Mouse (Mus musculus): ENCODE data around the gene Cdh24. TPM values are rescaled to one million over a fixed set of nuclear protein-coding genes. Genes with fewer than 3 reads are reported as not detected.

The Cdh24 gene
- polyA plus RNA-seq, 1 experiment: 15.1 TPM

DNA sequence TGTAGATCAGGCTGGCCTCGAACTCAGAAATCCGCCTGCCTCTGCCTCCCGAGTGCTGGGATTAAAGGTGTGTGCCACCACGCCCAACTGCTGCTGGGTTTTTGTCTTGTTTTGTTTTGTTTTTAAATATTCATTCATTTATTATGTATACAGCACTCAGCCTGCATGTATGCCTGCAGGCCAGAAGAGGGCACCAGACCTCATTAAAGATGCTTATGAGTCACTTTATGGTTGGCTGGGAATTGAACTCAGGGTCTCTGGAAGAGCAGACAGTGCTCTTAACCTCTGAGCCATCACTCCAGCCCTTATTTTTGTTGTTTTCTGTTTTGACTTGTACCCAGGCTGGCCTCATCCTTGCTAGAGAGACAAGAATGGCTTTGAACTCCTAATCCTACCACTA, 31.2 kb downstream of the Cdh24 start:
- no peak for DNase-seq (ENCODE audit: extremely low spot score in 1 of 2, low spot score in 1 of 2)

DNA sequence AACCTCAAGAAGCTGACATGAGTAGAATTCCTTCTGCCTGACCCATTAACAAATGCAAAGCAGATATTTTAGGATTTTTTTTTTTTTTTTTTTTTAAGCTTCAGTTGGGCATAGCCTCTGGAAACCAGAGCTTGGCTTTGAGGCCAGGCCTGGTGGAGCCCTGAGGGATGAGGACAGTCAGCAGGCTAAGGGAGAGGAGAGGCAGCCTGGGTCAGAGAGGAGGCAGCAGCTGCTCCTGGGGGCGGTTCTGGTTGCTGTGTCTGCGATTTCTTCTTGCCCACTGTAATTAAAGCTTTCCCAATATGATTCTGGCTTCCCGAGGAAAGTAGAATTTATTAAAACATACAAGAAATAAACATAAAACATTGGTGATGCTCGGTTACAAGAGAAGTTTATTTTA, 31.9 kb downstream of the Cdh24 start:
- no peak for DNase-seq (ENCODE audit: extremely low spot score in 1 of 2, low spot score in 1 of 2)

DNA sequence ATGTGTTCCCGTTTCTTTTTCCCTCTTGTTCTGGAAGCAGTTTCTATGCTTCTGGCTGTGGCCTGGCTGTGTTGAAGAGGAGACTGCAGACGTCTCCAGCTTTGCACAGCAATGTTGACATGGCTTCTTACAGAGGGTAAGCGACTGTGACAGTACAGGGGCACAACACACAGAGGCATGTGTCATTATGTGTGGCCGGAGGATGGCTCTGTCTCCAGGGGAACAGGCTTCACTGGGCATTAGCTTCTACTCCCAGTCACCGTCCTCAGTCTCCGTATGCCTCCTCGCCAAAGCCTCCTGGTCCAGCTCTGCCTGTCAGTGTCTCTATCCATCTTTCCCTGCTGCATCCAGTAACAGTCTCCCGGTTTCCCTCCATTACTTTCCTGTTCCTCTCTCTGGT, 33.9 kb downstream of the Cdh24 start:
- no peak for DNase-seq (ENCODE audit: extremely low spot score in 1 of 2, low spot score in 1 of 2)

DNA sequence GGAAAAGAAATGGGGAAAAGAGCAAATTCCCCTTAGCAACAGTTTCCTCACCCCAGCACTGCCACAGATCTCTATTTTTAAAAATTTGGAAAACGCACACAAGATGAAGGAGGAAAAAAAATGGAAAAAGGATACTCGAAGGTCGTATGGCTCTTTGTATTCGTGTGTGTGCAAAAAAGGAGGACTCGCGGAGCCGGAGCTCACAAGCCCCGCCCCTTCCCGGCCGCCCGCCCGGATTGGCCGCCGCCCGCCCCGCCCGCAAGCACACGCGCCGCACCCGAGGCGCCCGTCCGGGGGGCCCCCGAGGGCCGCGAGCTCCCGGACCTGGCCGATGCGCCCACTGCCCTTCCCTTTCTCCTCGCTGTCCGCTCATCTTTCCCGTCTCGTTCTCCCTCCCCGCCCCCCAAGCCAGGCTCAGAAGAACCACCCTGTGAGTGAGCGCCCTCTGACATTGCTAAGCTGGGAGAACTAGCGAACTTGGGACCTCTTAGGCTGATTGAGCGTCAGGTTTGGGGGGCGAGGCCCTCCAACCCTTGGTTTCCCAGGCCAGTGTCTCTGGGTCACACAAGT, 35.3 kb downstream of the Cdh24 start, which contains the start of gene 4931414P19Rik:
TSS of gene 4931414P19Rik (minus strand) at position 242 of the 570 bp plus-strand sequence.
- peak in 1 of 2 experiments; percentile 74 for DNase-seq (ENCODE audit: extremely low spot score in 1 of 2, low spot score in 1 of 2)

DNA sequence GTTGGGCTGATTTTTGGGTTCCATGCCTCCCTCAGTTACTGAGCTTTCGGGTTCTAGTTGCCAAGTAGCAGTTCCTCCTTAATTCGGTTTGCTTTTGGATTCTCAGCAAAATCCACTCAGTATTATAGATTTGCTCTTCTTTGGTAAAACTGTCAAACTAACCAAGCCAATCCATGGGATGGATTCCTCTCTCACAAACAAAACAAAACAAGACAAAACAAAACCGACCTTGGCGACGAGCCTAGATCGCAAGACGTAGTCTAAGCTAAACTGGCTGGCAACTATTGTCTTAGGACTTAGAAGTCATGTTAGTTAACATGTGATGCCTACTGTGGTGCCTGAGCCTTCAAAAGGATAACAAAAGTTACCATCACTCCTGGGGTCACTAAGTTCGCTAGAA, 37.5 kb downstream of the Cdh24 start:
- DNase-seq (ENCODE audit: extremely low spot score in 1 of 2, low spot score in 1 of 2): no peak

DNA sequence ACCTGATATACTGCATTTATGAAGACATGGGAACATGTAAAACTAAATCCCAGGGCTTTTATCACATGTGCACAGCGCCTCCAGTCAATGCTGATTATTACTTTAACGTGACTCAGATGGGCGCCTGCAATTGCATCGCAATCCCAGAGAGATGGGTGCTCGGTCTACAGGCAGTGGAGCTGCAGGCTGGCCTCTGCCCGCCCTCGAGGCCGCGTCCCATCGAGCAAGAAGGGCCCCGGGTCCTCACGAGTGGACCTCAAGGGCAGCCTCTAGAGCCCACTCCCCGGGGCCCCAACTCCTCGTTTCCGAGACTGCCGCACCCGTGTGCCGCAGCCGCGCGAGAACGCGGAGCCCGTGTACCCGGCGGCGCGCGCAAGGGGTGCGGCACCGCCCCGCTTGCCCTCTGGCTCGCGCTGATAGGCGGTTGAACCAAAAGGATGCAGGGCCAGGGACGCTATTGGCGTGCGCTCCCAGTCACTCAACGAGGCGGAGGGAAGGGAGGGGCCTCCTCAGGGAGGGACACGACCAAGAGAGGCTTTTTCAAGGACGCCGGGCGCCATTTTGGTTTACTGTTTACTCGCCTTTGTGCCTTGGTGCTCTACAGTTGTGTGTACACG, 38.0 kb downstream of the Cdh24 start:
- DNase-seq (ENCODE audit: extremely low spot score in 1 of 2, low spot score in 1 of 2): peak; percentile 92 to 97

DNA sequence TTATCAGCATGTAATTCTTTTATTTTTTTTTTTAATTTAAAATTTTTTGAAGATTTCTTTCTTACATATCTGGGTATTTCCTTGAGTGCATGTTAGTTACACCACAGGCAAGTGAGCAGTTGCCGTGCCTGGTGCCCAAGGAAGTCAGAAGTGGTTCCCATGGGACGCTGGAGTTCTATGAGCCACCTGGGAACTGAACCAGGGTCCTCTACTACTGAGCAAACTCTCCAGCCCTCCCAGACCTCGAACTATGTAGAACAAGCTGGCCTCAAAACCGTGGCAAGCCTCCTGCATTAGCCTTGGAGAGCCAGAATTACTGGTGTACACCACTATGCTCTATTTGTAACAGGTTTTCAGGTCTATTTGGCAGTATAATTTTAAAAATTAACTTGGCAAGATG, 38.6 kb downstream of the Cdh24 start:
- no peak for DNase-seq (ENCODE audit: extremely low spot score in 1 of 2, low spot score in 1 of 2)

DNA sequence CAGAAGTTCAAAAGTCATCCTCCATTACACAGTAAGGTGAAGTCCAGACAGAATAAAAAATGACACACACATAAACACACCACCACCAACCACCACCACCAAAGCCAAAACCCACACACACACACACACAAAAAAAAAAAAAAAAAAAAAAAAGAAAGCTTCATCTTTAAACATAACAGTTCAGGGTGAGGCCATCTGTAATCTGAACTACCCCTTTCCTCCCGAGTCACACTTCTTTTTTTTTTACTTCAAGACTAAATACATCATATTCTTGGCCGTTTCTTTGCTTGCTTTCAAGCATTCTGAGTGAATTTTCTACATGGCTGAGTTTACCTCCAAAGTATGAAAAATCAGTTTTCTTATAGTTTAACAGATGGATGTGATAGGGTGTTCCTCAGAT, 39.6 kb downstream of the Cdh24 start:
- no peak for DNase-seq (ENCODE audit: extremely low spot score in 1 of 2, low spot score in 1 of 2)

DNA sequence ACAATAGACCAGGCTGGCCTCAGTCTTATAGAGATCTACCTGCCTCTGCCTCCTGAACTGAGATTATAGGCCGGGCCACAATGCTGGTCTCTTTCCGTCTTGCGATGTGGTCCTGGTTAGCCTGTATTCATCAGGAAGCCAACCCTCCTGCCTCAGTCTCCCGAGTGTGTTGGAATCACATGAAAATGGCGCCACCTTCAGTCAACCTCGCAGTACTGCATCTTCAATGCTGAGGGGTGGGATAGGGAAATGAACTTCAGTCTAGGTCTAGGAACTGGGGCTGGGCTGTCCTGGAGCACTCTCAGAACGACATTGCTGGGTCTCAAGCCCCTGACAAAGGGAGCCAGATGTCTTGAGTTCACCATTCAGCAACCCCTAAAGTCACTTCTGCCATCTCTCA, 44.1 kb downstream of the Cdh24 start:
- no peak for DNase-seq (ENCODE audit: extremely low spot score in 1 of 2, low spot score in 1 of 2)

DNA sequence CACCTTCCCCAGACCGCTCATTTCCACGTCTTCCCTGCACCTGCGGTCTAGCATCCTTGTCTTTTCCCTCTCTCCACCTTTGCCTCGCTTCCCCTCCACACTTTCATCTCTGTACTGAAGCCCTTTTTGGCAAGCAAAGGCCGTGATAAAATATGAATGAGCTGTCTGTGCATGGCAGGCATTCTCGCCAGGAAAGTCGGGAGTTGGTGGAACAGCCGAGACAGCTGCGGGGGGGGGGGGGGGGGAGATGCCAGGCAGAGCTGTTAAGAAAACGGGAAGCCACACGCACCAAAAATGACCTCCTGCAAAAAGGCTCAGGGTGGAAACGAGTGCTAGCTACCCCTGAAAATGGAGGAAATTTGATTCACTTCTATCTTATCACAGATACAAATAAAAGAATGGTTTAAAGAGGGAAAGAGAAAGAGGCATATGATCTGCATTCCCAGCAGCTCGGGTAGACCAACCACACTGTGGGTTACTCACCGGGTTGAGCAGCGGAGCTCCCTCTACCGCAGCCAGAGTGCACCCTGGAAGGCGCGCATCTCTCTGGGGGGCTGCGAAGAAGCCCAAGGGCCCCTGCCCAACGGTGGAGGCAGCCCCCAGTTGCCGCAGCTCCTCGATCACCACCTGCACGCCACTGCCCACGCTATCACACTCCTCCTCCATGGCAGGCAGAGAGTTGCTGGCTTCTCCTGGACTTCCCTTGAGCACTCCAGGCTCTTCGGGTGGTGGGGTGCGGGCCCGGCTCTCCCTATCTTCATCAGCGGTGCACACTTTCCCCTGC, 46.3 kb downstream of the Cdh24 start:
- peak in 1 of 2 experiments; percentile 70 for DNase-seq (ENCODE audit: extremely low spot score in 1 of 2, low spot score in 1 of 2)

DNA sequence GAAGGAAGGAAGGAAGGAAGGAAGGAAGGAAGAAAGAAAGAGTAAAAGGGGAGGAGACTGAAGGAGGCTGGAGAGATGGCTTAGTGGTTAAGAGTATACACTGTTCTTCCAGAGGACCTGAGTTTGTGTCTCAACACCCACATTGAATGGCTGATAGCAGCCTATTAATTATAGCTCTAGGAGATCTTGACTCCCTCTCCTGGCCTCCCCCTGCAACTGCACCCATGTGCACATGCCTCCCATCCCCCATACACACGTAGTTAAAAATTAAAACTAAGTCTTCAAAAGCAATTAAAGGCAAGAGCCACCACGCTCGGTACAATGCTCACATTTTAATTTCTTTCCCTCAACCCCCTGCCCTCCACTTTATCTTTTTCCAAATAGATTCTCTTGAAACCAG, 47.1 kb downstream of the Cdh24 start:
- no peak for DNase-seq (ENCODE audit: extremely low spot score in 1 of 2, low spot score in 1 of 2)

DNA sequence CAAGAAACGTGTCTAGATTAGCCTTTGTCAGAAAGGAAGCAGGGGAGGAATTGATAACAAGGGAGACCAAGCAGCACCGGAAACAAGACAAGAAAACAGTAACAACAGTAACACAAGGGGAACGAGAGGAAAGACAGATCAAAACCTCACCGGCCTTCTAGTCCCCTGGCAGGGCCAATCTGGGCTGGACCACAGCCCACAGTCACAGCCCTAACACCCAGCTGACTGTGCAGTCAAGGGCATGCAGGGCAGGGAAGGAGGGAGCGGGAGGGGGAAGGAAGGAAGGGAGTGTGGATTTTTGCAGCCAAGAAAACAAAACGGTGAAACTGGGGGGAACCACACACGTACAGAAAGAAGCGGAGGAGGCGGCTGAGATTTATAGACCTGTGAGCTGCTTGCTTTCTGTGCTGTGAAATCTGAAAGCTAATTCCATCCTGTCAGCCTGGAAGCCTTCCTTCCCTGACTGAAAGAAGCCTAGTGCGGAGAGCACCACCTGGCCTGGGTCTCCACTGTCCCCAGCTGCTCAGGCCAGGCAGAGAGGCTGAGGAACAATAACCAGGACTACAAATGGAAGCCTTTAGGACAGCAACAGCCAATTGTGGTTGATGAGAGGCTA, 48.7 kb downstream of the Cdh24 start:
- peak in 1 of 2 experiments; percentile 72 for DNase-seq (ENCODE audit: extremely low spot score in 1 of 2, low spot score in 1 of 2)

DNA sequence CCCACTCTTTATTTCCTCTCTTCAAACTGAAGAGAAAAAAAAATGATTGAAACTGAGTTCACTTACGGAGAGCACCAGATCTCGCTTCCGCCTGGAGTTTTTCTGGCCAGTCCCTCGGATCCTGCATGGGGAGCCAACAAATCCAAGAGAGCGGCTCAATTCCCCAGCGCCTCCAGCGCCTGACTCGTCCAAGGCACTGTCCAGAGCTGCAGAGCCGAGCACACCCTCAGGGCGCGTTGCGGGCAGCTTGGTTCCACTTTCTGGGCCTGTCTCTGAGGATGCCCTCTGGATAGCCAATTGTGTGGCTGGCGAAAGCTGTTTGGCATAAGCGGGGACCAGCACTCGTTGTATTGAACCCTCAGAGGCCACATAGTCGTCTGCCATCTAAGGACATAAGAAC, 50.1 kb downstream of the Cdh24 start:
- DNase-seq (ENCODE audit: extremely low spot score in 1 of 2, low spot score in 1 of 2): no peak

DNA sequence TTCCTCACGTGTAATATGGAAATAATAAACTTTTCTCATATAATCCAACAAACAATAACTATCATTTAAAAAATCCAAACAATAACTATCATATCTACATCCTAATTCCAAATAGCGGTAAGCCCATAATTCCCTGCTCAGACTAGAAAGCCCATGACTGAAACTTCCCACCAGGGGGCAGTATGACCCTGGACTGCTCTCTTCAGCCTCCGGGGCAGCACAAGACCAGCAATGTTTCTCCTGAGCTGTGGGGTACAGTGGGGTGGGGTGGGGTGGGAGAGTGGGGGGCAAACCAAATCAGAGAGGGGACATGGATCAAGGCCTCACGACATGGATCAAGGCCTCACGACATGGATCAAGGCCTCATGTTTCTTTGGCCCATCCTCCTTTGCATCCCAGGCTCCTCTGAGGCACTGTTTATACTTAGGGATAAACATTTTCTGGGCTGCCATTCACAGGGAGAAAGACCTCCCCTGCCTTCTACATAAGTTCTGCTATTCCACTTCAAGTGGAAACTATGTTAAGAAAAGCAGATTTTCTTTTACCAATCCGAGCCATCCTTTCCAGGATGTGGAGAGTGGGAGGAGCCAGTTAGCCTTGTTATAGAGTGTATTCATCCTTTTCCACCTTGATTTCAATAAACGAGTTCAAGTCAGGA, 57.4 kb downstream of the Cdh24 start:
- peak in 1 of 2 experiments; percentile 79 for DNase-seq (ENCODE audit: extremely low spot score in 1 of 2, low spot score in 1 of 2)

DNA sequence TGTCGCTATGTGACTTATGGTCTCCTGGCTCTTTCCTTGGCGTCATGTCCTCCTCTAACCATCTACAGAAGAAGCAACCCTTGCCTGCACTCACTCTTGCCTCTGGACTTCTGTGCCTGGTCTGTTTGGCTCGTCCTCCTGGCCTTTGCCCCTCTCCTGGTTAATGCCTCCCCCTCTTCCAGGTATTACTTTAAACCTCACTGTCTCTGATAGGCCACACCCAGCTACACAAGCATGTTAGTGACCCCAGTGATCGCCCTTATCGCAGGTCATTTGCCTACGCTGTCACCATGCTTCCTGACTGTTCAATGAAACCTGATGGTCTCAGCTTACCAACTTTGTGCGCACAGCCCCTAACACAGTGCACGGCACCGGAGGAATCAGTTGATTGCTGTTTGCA, 58.6 kb downstream of the Cdh24 start:
- no peak for DNase-seq (ENCODE audit: extremely low spot score in 1 of 2, low spot score in 1 of 2)

Other genes with a start within 250 kb of the Cdh24 start
- gene Slc7a7, start 223.6 kb downstream of the Cdh24 start, polyA plus RNA-seq (2012; rRNA removed): 2.9 and 3.3 TPM in 2 replicates
- 137 and 147 TPM in 2 replicates for gene Mrpl52, start 214.5 kb downstream of the Cdh24 start, polyA plus RNA-seq (2012; rRNA removed)
- gene Mmp14, start 209.8 kb downstream of the Cdh24 start, polyA plus RNA-seq (2012; rRNA removed): 17.3 and 22.0 TPM in 2 replicates
- gene Lrp10, start 177.2 kb downstream of the Cdh24 start, polyA plus RNA-seq (2012; rRNA removed): 34.4 and 37.4 TPM in 2 replicates
- gene Rem2, start 165.3 kb downstream of the Cdh24 start, polyA plus RNA-seq (2012; rRNA removed): 5.3 and 7.3 TPM in 2 replicates
- gene Prmt5, start 123.8 kb downstream of the Cdh24 start, polyA plus RNA-seq (2012; rRNA removed): 54.1 and 56.2 TPM in 2 replicates
- 7.2 and 8.2 TPM in 2 replicates for gene Haus4, start 86.7 kb downstream of the Cdh24 start, polyA plus RNA-seq (2012; rRNA removed)
- 2.3 and 2.8 TPM in 2 replicates for gene Ajuba, start 63.8 kb downstream of the Cdh24 start, polyA plus RNA-seq (2012; rRNA removed)
- gene 4931414P19Rik, start 35.4 kb downstream of the Cdh24 start, polyA plus RNA-seq (2012; rRNA removed): 5.8 and 7.6 TPM in 2 replicates
- gene Psmb5, start 23.3 kb downstream of the Cdh24 start, polyA plus RNA-seq (2012; rRNA removed): 177 and 178 TPM in 2 replicates
- 0.46 and 0.54 TPM in 2 replicates for gene Psmb11, start 19.9 kb downstream of the Cdh24 start, polyA plus RNA-seq (2012; rRNA removed)
- gene Gm17606, start 412 bp downstream of the Cdh24 start, polyA plus RNA-seq (2012; rRNA removed): not detected in 2 replicates
- 36.3 and 36.6 TPM in 2 replicates for gene 1700123O20Rik, start 44.9 kb upstream of the Cdh24 start, polyA plus RNA-seq (2012; rRNA removed)
- 239 and 246 TPM in 2 replicates for gene Acin1, start 45.6 kb upstream of the Cdh24 start, polyA plus RNA-seq (2012; rRNA removed)
- 0.08 and 0.20 TPM in 2 replicates for gene Gm29776, start 57.5 kb upstream of the Cdh24 start, polyA plus RNA-seq (2012; rRNA removed)
- 0.17 TPM in 1 of 2 replicates, not detected in the other for gene Cebpe, start 70.8 kb upstream of the Cdh24 start, polyA plus RNA-seq (2012; rRNA removed)
- 41.2 and 43.0 TPM in 2 replicates for gene Slc7a8, start 140.6 kb upstream of the Cdh24 start, polyA plus RNA-seq (2012; rRNA removed)
- 0.13 TPM in 1 of 2 replicates, not detected in the other for gene Rnf212b, start 172.8 kb upstream of the Cdh24 start, polyA plus RNA-seq (2012; rRNA removed)
- 8.7 and 9.0 TPM in 2 replicates for gene Homez, start 229.6 kb upstream of the Cdh24 start, polyA plus RNA-seq (2012; rRNA removed)
- 13.7 and 16.1 TPM in 2 replicates for gene Ppp1r3e, start 236.2 kb upstream of the Cdh24 start, polyA plus RNA-seq (2012; rRNA removed)
- 92.6 and 107 TPM in 2 replicates for gene Bcl2l2, start 242.0 kb upstream of the Cdh24 start, polyA plus RNA-seq (2012; rRNA removed)
- 0.90 TPM in 1 of 2 replicates, not detected in the other for gene Gm20521, start 242.1 kb upstream of the Cdh24 start, polyA plus RNA-seq (2012; rRNA removed)

Measured in frontal cortex, adult 2 months (tissue).